Mouse (Mus musculus) C2C12 (cell line): ENCODE measurements around the gene Ciz1.

Source experiments
- CEBPB ChIP-seq: IDR thresholded peaks from one replicate; pipeline ENCODE4 v1.6.1; 2011; ENCODE audit warnings: low read depth, mild to moderate bottlenecking, control low read depth, moderate library complexity
- CTCF ChIP-seq: IDR thresholded peaks from one replicate; pipeline ENCODE4 v1.5.1; 2011; ENCODE audit not compliant: control insufficient read depth, insufficient read depth, insufficient read length
- FOSL1 ChIP-seq: IDR thresholded peaks from one replicate; pipeline ENCODE4 v1.8.0; 2011; ENCODE audit warnings: mild to moderate bottlenecking, low read length; ENCODE audit not compliant: poor library complexity, insufficient read depth, severe bottlenecking
- MAX ChIP-seq: IDR thresholded peaks from one replicate; pipeline ENCODE4 v1.6.1; 2011; ENCODE audit warnings: mild to moderate bottlenecking, control low read depth
- MYOG ChIP-seq: IDR thresholded peaks from one replicate; pipeline ENCODE4 v1.6.1; 2011; ENCODE audit not compliant: control insufficient read depth, insufficient read length; ENCODE audit errors: extremely low read depth
- USF1 ChIP-seq: IDR thresholded peaks from one replicate; pipeline ENCODE4 v1.6.1; 2011; ENCODE audit warnings: low read depth, mild to moderate bottlenecking, control low read depth, moderate library complexity

- TF ChIP-seq CTCF = no peak
- TF ChIP-seq CEBPB = no peak
- no peak for TF ChIP-seq MAX
- TF ChIP-seq FOSL1 = no peak
- TF ChIP-seq USF1 = no peak
- no peak for TF ChIP-seq MYOG
Measured at GRCm38 (mm10) chr2:32318709-32319585, 33.2 kb upstream of the Ciz1 start.
